Mouse (Mus musculus): ENCODE results near the gene Sv2a. TPM values are rescaled to one million over a fixed set of nuclear protein-coding genes. Genes with fewer than 3 reads are reported as not detected.
"Not testable (repeated sequence)": the region's sequence is repeated elsewhere in the genome, so short reads cannot be mapped to it uniquely, and the experiment has no call there.

Sv2a gene
- polyA plus RNA-seq, 1 experiment from 2014 or later = 10.8 TPM

DNA sequence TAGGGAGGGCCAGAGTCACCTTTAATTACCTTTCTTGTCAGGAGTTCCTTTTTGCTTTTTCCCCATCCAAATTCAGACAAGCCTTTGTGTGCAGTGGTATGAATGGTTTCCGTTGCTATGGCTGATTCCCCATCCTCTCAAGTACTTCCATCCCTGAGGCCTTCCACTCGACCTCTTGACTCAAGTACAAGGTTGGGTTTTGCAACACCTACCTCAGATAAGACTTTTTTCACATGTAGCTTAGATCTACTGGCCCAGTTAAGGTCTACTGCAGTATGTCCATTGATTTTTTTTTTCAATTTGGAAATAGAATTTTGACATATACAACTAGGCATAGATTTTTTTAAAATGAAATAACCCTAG is 50.8 kb downstream of the Sv2a start:
- H3K4me3 ChIP-seq (ENCODE audit: low read depth, low read length) = no peak overlapping the region
- no peaks in the 10 kb centered on the region for H3K36me3 ChIP-seq (ENCODE audit: control insufficient read depth, insufficient read depth, low read length)
- no peak overlapping the region for H3K4me2 ChIP-seq (replicated peaks; ENCODE audit: low read depth, low read length)
- no peaks in the 10 kb centered on the region for H3K4me1 ChIP-seq (replicated peaks; ENCODE audit: control insufficient read depth, insufficient read depth, low read length)
- no peaks in the 10 kb centered on the region for H3K27me3 ChIP-seq (ENCODE audit: control insufficient read depth, insufficient read depth, low read length)
- DNase-seq (ENCODE audit: low spot score) (no peak), ATAC-seq (ENCODE audit: low FRiP score) (no peak)
- no peak overlapping the region for H3K9ac ChIP-seq (ENCODE audit: low read depth, low read length)
- no peaks in the 10 kb centered on the region for H3K9me3 ChIP-seq (ENCODE audit: control insufficient read depth, low read length)
- WGBS = 59% methylated on average over 2 of the region's 2 CpGs
- H3K27ac ChIP-seq (ENCODE audit: low read depth, low read length) = no peak overlapping the region

DNA sequence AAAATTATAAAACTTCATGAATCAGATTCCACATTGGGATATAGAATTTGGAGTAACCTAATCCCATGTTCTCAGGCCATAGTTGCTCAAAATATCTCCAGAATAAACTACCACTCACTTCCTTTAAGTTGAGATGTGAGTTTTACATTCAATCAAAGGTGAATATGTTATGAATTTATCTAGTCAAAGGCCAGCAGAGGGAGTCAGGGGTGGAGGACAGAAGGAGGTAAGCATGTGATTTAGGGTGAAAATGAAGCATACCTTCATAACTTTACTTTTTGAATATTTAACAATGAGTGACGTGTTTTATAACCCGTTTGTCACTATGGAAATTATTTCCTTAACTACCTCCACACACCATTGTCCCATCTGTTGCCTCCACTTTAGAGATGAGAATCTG is 54.0 kb downstream of the Sv2a start:
- no peaks in the 10 kb centered on the region for H3K9me3 ChIP-seq (ENCODE audit: control insufficient read depth, low read length)
- DNase-seq (ENCODE audit: low spot score) (no peak), ATAC-seq (ENCODE audit: low FRiP score) (no peak)
- no peak overlapping the region for H3K27ac ChIP-seq (ENCODE audit: low read depth, low read length)
- no peak overlapping the region for H3K9ac ChIP-seq (ENCODE audit: low read depth, low read length)
- H3K4me2 ChIP-seq (replicated peaks; ENCODE audit: low read depth, low read length) = no peak overlapping the region
- H3K27me3 ChIP-seq (ENCODE audit: control insufficient read depth, insufficient read depth, low read length) = no peaks in the 10 kb centered on the region
- H3K4me3 ChIP-seq (ENCODE audit: low read depth, low read length) = no peak overlapping the region
- H3K36me3 ChIP-seq (ENCODE audit: control insufficient read depth, insufficient read depth, low read length) = no peaks in the 10 kb centered on the region
- WGBS = 91% methylated on average over 2 of the region's 2 CpGs
- H3K4me1 ChIP-seq (replicated peaks; ENCODE audit: control insufficient read depth, insufficient read depth, low read length) = peaks cover 3% of the 10 kb centered on the region; the same call in 1 of the 2 replicates

DNA sequence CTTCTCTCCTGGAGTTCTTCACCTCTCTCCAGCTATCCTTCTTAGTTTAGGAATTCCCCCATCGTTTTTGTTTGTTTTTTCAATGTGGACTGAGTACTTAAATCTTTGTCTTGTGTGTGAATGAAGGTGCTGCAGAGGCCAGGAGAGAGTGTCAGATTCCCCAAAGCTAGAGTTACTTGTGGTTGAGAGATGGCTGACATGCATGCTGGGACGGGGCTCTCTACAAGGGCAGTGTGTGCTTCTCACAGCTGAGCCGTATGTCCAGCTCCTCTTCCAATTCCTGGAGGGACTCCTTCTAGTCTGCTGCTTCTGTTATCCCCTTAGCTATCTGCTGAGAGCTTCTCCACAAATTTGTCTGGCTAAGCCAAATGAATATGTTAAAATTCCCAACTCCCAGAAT is 54.9 kb downstream of the Sv2a start:
- no peaks in the 10 kb centered on the region for H3K9me3 ChIP-seq (ENCODE audit: control insufficient read depth, low read length)
- no peaks in the 10 kb centered on the region for H3K36me3 ChIP-seq (ENCODE audit: control insufficient read depth, insufficient read depth, low read length)
- H3K27ac ChIP-seq (ENCODE audit: low read depth, low read length) = no peak overlapping the region
- ATAC-seq (ENCODE audit: low FRiP score) = no peak
- DNase-seq (ENCODE audit: low spot score) = no peak
- no peaks in the 10 kb centered on the region for H3K27me3 ChIP-seq (ENCODE audit: control insufficient read depth, insufficient read depth, low read length)
- no peak overlapping the region for H3K4me2 ChIP-seq (replicated peaks; ENCODE audit: low read depth, low read length)
- WGBS = 58% methylated on average over 3 of the region's 3 CpGs
- no peak overlapping the region for H3K9ac ChIP-seq (ENCODE audit: low read depth, low read length)
- H3K4me1 ChIP-seq (replicated peaks; ENCODE audit: control insufficient read depth, insufficient read depth, low read length) = peaks cover 3% of the 10 kb centered on the region; the same call in 1 of the 2 replicates
- no peak overlapping the region for H3K4me3 ChIP-seq (ENCODE audit: low read depth, low read length)

DNA sequence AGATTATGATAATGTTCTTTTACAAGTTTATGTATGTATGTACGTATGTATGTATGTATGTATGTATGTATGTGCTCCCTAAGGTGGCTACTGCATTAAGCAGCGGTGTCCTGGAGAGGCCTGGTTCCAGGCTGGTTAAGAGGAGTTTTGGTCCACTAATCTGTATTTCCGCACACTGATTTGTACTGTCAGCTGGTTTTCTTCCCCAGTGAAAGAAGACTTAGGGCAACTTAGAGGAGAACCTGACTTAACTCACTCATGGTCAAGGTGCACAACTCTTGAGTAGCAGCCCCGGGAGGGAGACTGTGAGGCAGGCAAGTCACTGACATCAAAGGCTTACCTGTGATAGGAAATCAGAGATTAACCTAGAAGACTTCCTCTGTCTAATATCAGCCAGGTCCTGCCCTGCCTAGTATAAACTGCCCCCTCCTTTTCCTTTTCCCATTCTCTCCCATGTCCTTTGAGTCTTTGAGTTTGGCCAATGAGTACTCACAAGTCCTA is 55.9 kb downstream of the Sv2a start:
- 94% methylated on average over 4 of the region's 4 CpGs for WGBS

DNA sequence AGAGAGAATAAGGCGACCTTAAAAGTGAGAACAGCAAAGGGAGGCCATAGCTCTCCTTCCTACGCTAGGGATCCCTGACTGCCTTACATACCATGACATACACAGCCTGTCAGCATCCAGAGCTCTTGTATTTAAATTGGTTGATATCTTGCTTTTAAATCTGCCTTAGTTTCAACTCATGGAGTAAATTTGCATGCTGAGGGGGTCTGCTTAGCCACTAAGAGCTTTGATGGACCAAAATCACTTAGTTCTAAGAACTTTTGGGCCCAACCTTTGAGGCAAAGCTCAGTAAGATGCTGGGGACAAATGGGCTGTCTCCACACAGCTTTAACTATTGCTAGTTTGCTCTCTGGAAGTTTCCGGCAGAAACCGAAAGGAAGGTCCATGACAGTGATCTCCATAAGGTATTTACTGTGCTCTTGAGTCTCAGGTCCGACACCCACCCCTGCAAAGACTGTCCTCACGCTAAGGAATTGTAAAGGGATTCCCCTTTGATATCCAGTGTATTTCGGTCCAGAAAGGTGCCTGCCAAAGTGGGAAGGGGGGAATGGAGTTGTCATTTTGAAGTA is 56.5 kb downstream of the Sv2a start:
- ATAC-seq (ENCODE audit: low FRiP score) (no peak), DNase-seq (ENCODE audit: low spot score) (peak; percentile 55)
- Histone ChIP-seq H3K9me3 (ENCODE audit: control insufficient read depth, low read length) (no peaks in the 10 kb centered on the region), H3K4me1 (replicated peaks; ENCODE audit: control insufficient read depth, insufficient read depth, low read length) (peaks cover 3% of the 10 kb centered on the region; the same call in 1 of the 2 replicates), H3K36me3 (ENCODE audit: control insufficient read depth, insufficient read depth, low read length) (no peaks in the 10 kb centered on the region), H3K27ac (ENCODE audit: low read depth, low read length) (0 out of 2 replicates have a peak overlapping the region, but pooled peaks have one; percentile 30), H3K4me2 (replicated peaks; ENCODE audit: low read depth, low read length) (peak overlapping the region; percentile 49), H3K4me3 (ENCODE audit: low read depth, low read length) (peak overlapping the region; percentile 37), H3K27me3 (ENCODE audit: control insufficient read depth, insufficient read depth, low read length) (no peaks in the 10 kb centered on the region), H3K9ac (ENCODE audit: low read depth, low read length) (peak overlapping the region; percentile 72)
- 33% methylated on average over 7 of the region's 7 CpGs for WGBS

More for the DNA sequence above, 55.9 kb downstream of the Sv2a start:
- ATAC-seq (ENCODE audit: low FRiP score) (no peak), DNase-seq (ENCODE audit: low spot score) (peak; percentile 23)
- Histone ChIP-seq H3K36me3 (ENCODE audit: control insufficient read depth, insufficient read depth, low read length) (no peaks in the 10 kb centered on the region), H3K9ac (ENCODE audit: low read depth, low read length) (peak overlapping the region; percentile 72; the same call in 1 of the 2 replicates), H3K9me3 (ENCODE audit: control insufficient read depth, low read length) (no peaks in the 10 kb centered on the region), H3K27ac (ENCODE audit: low read depth, low read length) (0 out of 2 replicates have a peak overlapping the region, but pooled peaks have one; percentile 30), H3K4me1 (replicated peaks; ENCODE audit: control insufficient read depth, insufficient read depth, low read length) (peaks cover 3% of the 10 kb centered on the region; the same call in 1 of the 2 replicates), H3K4me3 (ENCODE audit: low read depth, low read length) (peak overlapping the region; percentile 16), H3K4me2 (replicated peaks; ENCODE audit: low read depth, low read length) (peak overlapping the region; percentile 49), H3K27me3 (ENCODE audit: control insufficient read depth, insufficient read depth, low read length) (no peaks in the 10 kb centered on the region)

DNA sequence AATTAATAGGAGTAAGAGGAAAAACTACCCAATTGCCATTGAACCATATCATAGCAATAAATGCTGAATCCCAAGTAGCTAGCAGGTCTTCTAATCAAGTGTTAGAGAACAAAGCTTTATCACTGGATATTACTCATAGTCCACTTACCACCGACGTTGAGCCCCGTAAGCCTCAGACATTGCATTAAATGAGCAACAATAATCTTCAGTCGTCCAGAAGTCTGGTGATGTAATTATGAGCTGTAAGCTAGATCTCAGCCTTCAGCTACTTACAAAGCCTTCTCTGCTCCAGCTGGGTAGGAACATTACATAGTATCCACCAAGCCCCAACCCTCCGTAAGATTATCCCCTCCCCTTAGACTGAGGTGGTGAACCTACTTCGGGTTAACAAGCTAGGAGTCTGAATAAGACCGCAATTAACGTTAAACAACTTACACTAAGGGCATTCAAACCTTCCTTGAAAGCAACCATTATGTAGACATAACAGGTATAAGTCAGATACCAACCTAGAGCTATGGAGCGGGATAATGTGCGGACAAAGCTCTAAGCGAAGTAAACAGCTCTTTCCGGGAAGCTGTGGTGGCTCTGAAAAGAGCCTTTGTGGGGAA is 57.1 kb downstream of the Sv2a start:
- Histone ChIP-seq H3K27ac (ENCODE audit: low read depth, low read length) (peak overlapping the region; percentile 74), H3K9me3 (ENCODE audit: control insufficient read depth, low read length) (no peaks in the 10 kb centered on the region), H3K9ac (ENCODE audit: low read depth, low read length) (peak overlapping the region; percentile 72), H3K36me3 (ENCODE audit: control insufficient read depth, insufficient read depth, low read length) (no peaks in the 10 kb centered on the region), H3K27me3 (ENCODE audit: control insufficient read depth, insufficient read depth, low read length) (no peaks in the 10 kb centered on the region), H3K4me3 (ENCODE audit: low read depth, low read length) (peak overlapping the region; percentile 37), H3K4me1 (replicated peaks; ENCODE audit: control insufficient read depth, insufficient read depth, low read length) (peaks cover 3% of the 10 kb centered on the region; the same call in 1 of the 2 replicates), H3K4me2 (replicated peaks; ENCODE audit: low read depth, low read length) (peak overlapping the region; percentile 49)
- WGBS = 0% methylated on average over 12 of the region's 12 CpGs
- no peak for ATAC-seq (ENCODE audit: low FRiP score)
- no peak for DNase-seq (ENCODE audit: low spot score)

DNA sequence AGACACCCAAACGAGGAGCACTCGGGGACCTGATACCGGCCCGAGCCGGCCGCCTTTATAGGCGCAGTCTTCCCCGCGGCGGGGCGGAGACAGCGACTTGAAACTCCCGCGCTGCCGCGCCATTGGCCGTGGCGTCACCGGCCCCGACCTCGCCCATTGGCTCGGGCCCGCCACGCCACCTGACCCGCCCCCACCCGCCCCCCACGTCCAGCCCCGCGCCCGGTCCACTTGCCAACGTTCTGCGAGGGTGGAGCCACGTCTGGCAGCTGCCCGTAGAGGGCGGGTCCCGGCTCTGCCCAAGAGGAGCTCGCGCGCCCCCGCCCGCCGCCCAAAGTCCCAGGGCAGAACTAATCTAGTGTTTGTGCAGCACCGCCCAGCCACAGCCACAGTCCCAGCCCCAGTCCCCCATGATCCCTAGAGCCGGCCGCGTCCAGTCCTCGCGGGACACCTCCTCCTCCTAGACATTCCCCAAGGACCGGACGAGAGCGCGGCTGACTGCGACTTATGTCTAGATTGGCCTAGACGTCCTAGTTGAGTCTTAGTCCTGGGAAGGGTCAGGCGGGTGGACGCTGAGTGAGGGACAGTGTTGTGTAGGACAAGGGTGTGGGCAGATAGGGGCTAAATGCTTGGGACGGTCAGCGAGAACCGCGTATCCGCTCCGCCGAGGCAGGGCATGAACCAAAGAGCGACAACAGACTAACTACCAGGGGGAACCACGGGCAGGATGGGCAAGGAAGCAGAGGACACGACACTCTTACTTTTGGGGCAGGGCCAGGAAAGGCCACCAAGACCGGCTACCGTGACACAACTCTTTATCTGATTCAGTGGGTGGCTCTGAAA is 58.2 kb downstream of the Sv2a start, which contains the start of gene Hist2h3c2:
Hist2h3c2 (minus strand) TSS at position 174 of the 840 bp plus-strand sequence.
- Histone ChIP-seq H3K4me2 (replicated peaks; ENCODE audit: low read depth, low read length) (peak within 1 kb of the TSS; percentile 49), H3K4me3 (ENCODE audit: low read depth, low read length) (peak within 1 kb of the TSS; percentile 37), H3K27ac (ENCODE audit: low read depth, low read length) (peak within 1 kb of the TSS; percentile 74), H3K9ac (ENCODE audit: low read depth, low read length) (peak within 1 kb of the TSS; percentile 72)
- WGBS = 1% methylated on average over 18 of the region's 68 CpGs
- DNase-seq (ENCODE audit: low spot score); H3K27me3 ChIP-seq (ENCODE audit: control insufficient read depth, insufficient read depth, low read length); H3K4me1 ChIP-seq (replicated peaks; ENCODE audit: control insufficient read depth, insufficient read depth, low read length); H3K36me3 ChIP-seq (ENCODE audit: control insufficient read depth, insufficient read depth, low read length); H3K9me3 ChIP-seq (ENCODE audit: control insufficient read depth, low read length): not testable (repeated sequence)
- ATAC-seq (ENCODE audit: low FRiP score) = peak; percentile 93

DNA sequence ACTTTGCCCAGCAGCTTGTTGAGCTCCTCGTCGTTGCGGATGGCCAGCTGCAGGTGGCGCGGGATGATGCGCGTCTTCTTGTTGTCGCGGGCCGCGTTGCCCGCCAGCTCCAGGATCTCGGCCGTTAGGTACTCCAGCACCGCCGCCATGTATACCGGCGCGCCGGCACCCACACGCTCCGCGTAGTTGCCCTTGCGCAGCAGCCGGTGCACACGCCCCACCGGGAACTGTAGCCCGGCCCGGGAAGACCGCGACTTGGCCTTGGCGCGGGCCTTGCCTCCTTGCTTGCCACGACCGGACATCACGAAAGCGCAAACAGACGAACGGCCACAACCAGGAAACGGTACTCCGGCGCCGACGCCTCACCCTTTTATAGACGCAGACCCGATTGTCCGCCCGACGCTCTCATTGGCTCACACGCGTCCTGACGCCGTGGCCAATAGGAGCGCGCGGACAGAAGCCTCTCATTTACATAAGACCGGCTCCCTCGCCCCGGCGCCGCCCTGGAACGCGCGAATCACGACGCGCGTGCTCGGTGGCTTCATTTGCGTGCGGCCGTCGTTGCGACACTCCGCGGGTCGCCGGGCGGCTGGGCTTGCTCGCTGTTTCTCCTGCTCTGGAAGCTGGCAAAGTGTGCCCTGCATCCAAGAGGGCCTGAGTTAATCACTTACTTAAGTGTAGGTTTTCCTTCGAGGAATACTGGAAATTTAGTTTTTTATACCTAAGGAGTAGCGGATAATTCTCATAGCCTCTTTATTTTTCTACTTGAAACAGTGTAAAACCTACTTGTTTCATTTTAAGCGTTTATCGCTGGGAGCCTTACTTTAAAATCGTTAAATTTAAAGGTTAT is 59.2 kb downstream of the Sv2a start, which contains the start of gene Hist2h2aa2:
Hist2h2aa2 (minus strand) TSS at position 328 of the 850 bp plus-strand sequence.
- H3K9me3 ChIP-seq (ENCODE audit: control insufficient read depth, low read length); H3K27me3 ChIP-seq (ENCODE audit: control insufficient read depth, insufficient read depth, low read length); H3K4me1 ChIP-seq (replicated peaks; ENCODE audit: control insufficient read depth, insufficient read depth, low read length); H3K36me3 ChIP-seq (ENCODE audit: control insufficient read depth, insufficient read depth, low read length): not testable (repeated sequence)
- H3K27ac ChIP-seq (ENCODE audit: low read depth, low read length) = peak within 1 kb of the TSS; percentile 77
- DNase-seq (ENCODE audit: low spot score) = peak; percentile 71
- H3K4me3 ChIP-seq (ENCODE audit: low read depth, low read length) = peak within 1 kb of the TSS; percentile 18; the same call in 1 of the 2 replicates
- peak within 1 kb of the TSS; percentile 42; the same call in 1 of the 2 replicates for H3K9ac ChIP-seq (ENCODE audit: low read depth, low read length)
- ATAC-seq (ENCODE audit: low FRiP score) = peak; percentile 85
- peak within 1 kb of the TSS; percentile 29; the same call in 1 of the 2 replicates for H3K4me2 ChIP-seq (replicated peaks; ENCODE audit: low read depth, low read length)
- WGBS = 4% methylated on average over 27 of the region's 85 CpGs
